Mouse (Mus musculus) CH12.LX (cell line): ENCODE results near the gene Fry. TPM values are rescaled to one million over a fixed set of nuclear protein-coding genes. Genes with fewer than 3 reads are reported as not detected.
A peak's percentile ranks its signal among the peaks of the same experiment; 100 is the strongest.

Source experiments
- DNase-seq: peaks from one replicate; pipeline ENCODE4 v3.0.0-alpha.2; 2013; ENCODE audit errors: extremely low read depth
- H3K27ac ChIP-seq: 2 replicates; pipeline ENCODE4 v1.5.1; 2012; ENCODE audit warnings: low read depth, mild to moderate bottlenecking, control low read depth, moderate library complexity; ENCODE audit not compliant: insufficient read depth
- H3K27me3 ChIP-seq: replicated peaks from 2 replicates; pipeline ENCODE3; 2012; ENCODE audit warnings: inconsistent platforms
- H3K36me3 ChIP-seq, 2 experiments: replicated peaks in 1 of 2; 2 replicates each; pipeline versions ENCODE3 to v1.6.1; 2012; ENCODE audit warnings: inconsistent platforms in 1 of 2, low read length in 1 of 2, mild to moderate bottlenecking in 1 of 2, mixed read lengths in 1 of 2, moderate library complexity in 1 of 2; ENCODE audit not compliant: control insufficient read depth in 1 of 2, insufficient read depth in 1 of 2
- H3K4me1 ChIP-seq, 2 experiments: 2 replicates each; pipeline ENCODE4 v1.6.1; 2012; ENCODE audit warnings: inconsistent platforms in 1 of 2, moderate library complexity in 1 of 2; ENCODE audit not compliant: insufficient read depth in 2 of 2, control insufficient read depth in 1 of 2
- H3K4me2 ChIP-seq: 2 replicates; pipeline ENCODE4 v1.6.1; 2012; ENCODE audit warnings: low read depth, mild to moderate bottlenecking, control low read depth; ENCODE audit not compliant: poor library complexity, insufficient read depth, severe bottlenecking
- H3K4me3 ChIP-seq, 3 experiments: fragments of 150-350 bp in 1 of 3; sonication (generic) in 1 of 3; replicated peaks in 1 of 3; 2 replicates each; pipeline versions ENCODE3 to v1.5.1; 2011 to 2012; ENCODE audit warnings: low read depth in 2 of 3, low read length in 2 of 3, mild to moderate bottlenecking in 2 of 3, moderate library complexity in 2 of 3, control low read depth in 1 of 3, improper control_type of control experiment in 1 of 3, inconsistent platforms in 1 of 3, mixed read lengths in 1 of 3; ENCODE audit not compliant: poor library complexity in 1 of 3
- H3K79me2 ChIP-seq: replicated peaks from 2 replicates; pipeline ENCODE4 v1.6.1; 2012; ENCODE audit warnings: mild to moderate bottlenecking, moderate library complexity; ENCODE audit not compliant: control insufficient read depth, poor library complexity, insufficient read depth, severe bottlenecking; ENCODE audit errors: extremely low read depth
- H3K9ac ChIP-seq: 2 replicates; pipeline ENCODE4 v1.6.1; 2012; ENCODE audit warnings: low read depth, mild to moderate bottlenecking, control low read depth, moderate library complexity; ENCODE audit not compliant: insufficient read depth
- H3K9me3 ChIP-seq: replicated peaks from 2 replicates; pipeline ENCODE3; 2012; ENCODE audit warnings: low read length, inconsistent platforms, mixed read lengths
- BHLHE40 ChIP-seq: IDR thresholded peaks from 2 replicates; pipeline ENCODE4 v1.6.1; 2011; ENCODE audit warnings: mild to moderate bottlenecking, low read depth, low read length, improper control_type of control experiment
- CHD1 ChIP-seq: IDR thresholded peaks from 2 replicates; pipeline ENCODE4 v1.6.1; 2012; ENCODE audit warnings: low read depth, low read length, improper control_type of control experiment, inconsistent platforms
- CHD2 ChIP-seq: IDR thresholded peaks from 2 replicates; pipeline ENCODE4 v1.6.1; 2011; ENCODE audit warnings: low read length, improper control_type of control experiment
- CTCF ChIP-seq, 2 experiments: IDR thresholded peaks in 1 of 2; conservative IDR thresholded peaks in 1 of 2; 2 replicates each; pipeline ENCODE4 v1.5.1; 2011 to 2012; ENCODE audit warnings: low read depth in 2 of 2, low read length in 2 of 2, improper control_type of control experiment in 1 of 2, inconsistent platforms in 1 of 2, mild to moderate bottlenecking in 1 of 2, moderate library complexity in 1 of 2
- EP300 ChIP-seq: IDR thresholded peaks from 2 replicates; pipeline ENCODE4 v1.6.1; 2011; ENCODE audit warnings: low read length, improper control_type of control experiment
- IRF4 ChIP-seq: IDR thresholded peaks from 2 replicates; pipeline ENCODE4 v1.6.1; 2014; ENCODE audit warnings: low read depth, mild to moderate bottlenecking, inconsistent platforms, low read length, improper control_type of control experiment
- JUN ChIP-seq: IDR thresholded peaks from 2 replicates; pipeline ENCODE4 v1.6.1; 2011; ENCODE audit warnings: low read depth, mild to moderate bottlenecking, low read length, improper control_type of control experiment, moderate library complexity; ENCODE audit not compliant: insufficient read depth
- MAFK ChIP-seq: IDR thresholded peaks from 2 replicates; pipeline ENCODE4 v1.6.1; 2011; ENCODE audit warnings: low read length, improper control_type of control experiment; ENCODE audit not compliant: insufficient replicate concordance
- NELFE ChIP-seq: IDR thresholded peaks from 2 replicates; pipeline ENCODE4 v1.6.1; 2011; ENCODE audit warnings: low read depth, low read length, improper control_type of control experiment
- NRF1 ChIP-seq: IDR thresholded peaks from 2 replicates; pipeline ENCODE4 v1.6.1; 2014; ENCODE audit warnings: low read depth, mild to moderate bottlenecking, inconsistent platforms, low read length, improper control_type of control experiment, moderate library complexity
- POLR2A ChIP-seq: IDR thresholded peaks from 2 replicates; pipeline ENCODE4 v1.6.1; 2011; ENCODE audit warnings: low read depth, mild to moderate bottlenecking, improper control_type of control experiment, low read length
- RCOR1 ChIP-seq: conservative IDR thresholded peaks from 2 replicates; pipeline ENCODE4 v1.6.1; 2012; ENCODE audit warnings: low read depth, mild to moderate bottlenecking, inconsistent platforms, low read length, improper control_type of control experiment
- UBTF ChIP-seq: IDR thresholded peaks from 2 replicates; pipeline ENCODE4 v1.6.1; 2012; ENCODE audit warnings: low read depth, mild to moderate bottlenecking, inconsistent platforms, low read length, improper control_type of control experiment, moderate library complexity
- ZKSCAN1 ChIP-seq: IDR thresholded peaks from 2 replicates; pipeline ENCODE4 v1.6.1; 2012; ENCODE audit warnings: low read depth, inconsistent platforms, low read length, improper control_type of control experiment, borderline replicate concordance
- ZMIZ1 ChIP-seq: IDR thresholded peaks from 2 replicates; pipeline ENCODE4 v1.6.1; 2012; ENCODE audit warnings: low read depth, mild to moderate bottlenecking, inconsistent platforms, low read length, improper control_type of control experiment
- ZNF384 ChIP-seq: IDR thresholded peaks from 2 replicates; pipeline ENCODE4 v1.6.1; 2012; ENCODE audit warnings: low read depth, low read length, improper control_type of control experiment, inconsistent platforms
- dilution Hi-C: fragments of 300-500 bp; cut with MboI; formaldehyde crosslinking; loops from 2 replicates; pipeline ENCODE4 v1.14.3; 2020; ENCODE audit warnings: low sequenced_read_pairs; ENCODE audit not compliant: extremely low pct_unique_long_range_greater_than_20kb, extremely low pct_ligation_motif_present
- in situ Hi-C: fragments of 300-500 bp; cut with MboI; formaldehyde crosslinking; loops from 3 replicates; pipeline ENCODE4 v1.14.3; 2019; ENCODE audit warnings: low sequenced_read_pairs, low pct_ligation_motif_present, low pct_unique_long_range_greater_than_20kb, mixed read lengths
- polyA plus RNA-seq: library from polyadenylated mRNA; unstranded; fragments of >175 nt; gene quantifications from 2 replicates; pipeline ENCODE4 v1.2.1, GENCODE M21; 2012; ENCODE audit warnings: low read depth; ENCODE audit not compliant: insufficient read length
- total RNA-seq, 2 experiments: library from RNA; depleted of rRNA; stranded (reverse); fragments of 300-350 nt in 1 of 2; fragments of >200 nt in 1 of 2; gene quantifications; 2 replicates each; pipeline ENCODE4 v1.2.3; 2012 to 2014

Fry gene
- total and polyA plus RNA-seq, 3 experiments: 0.34 to 0.80 (median 0.34) TPM

GRCm38 (mm10) chr5:150195514-150196210, 77.2 kb downstream of the Fry start:
- DNase-seq: peak; percentile 9
- Histone ChIP-seq H3K79me2 (no peaks in the 10 kb centered on the region), H3K9ac (no peak overlapping the region), H3K4me3 (peak overlapping the region in 2 of 3 experiments; percentile 25 to 44), H3K27ac (no peak overlapping the region), H3K36me3 (no peaks in the 10 kb centered on the region), H3K4me1 (no peaks in the 10 kb centered on the region), H3K4me2 (no peak overlapping the region), H3K9me3 (peaks cover 40% of the 10 kb centered on the region), H3K27me3 (no peaks in the 10 kb centered on the region)
- in situ Hi-C loops (no loop called here), dilution Hi-C loops (no loop called here)
- TF ChIP-seq ZKSCAN1 (no peak), ZNF384 (peak; percentile 15; the same call in 1 of the 2 replicates)
- TF ChIP-seq, all 38 proteins: peak for 1

- no peaks in the 10 kb centered on the region for H3K79me2 ChIP-seq
- peak; percentile 32 for DNase-seq
- no peaks in the 10 kb centered on the region for H3K36me3 ChIP-seq
- H3K4me1 ChIP-seq: no peaks in the 10 kb centered on the region
- dilution Hi-C loops (no loop called here), in situ Hi-C loops (no loop called here)
- peak overlapping the region in 2 of 3 experiments; percentile 25 to 44 for H3K4me3 ChIP-seq
- H3K4me2 ChIP-seq: no peak overlapping the region
- no peaks in the 10 kb centered on the region for H3K27me3 ChIP-seq
- no peak overlapping the region for H3K9ac ChIP-seq
- H3K9me3 ChIP-seq: peaks cover 40% of the 10 kb centered on the region
- no peak overlapping the region for H3K27ac ChIP-seq
- no peak for TF ChIP-seq BHLHE40
- TF ChIP-seq MAFK: no peak
- TF ChIP-seq POLR2A: no peak
- TF ChIP-seq ZMIZ1: no peak
- no peak for TF ChIP-seq JUN
- TF ChIP-seq CTCF (conservative IDR thresholded peaks at IDR 0.05 in 1 of 2, IDR thresholded peaks at IDR 0.05 in 1 of 2; ENCODE audit: low read depth in 2 of 2, low read length in 2 of 2): no peak
- TF ChIP-seq ZNF384: no peak
- TF ChIP-seq UBTF: no peak
- no peak for TF ChIP-seq EP300
- TF ChIP-seq ZKSCAN1: no peak
- TF ChIP-seq CHD2: no peak
- TF ChIP-seq NRF1: no peak
- no peak for TF ChIP-seq IRF4
- TF ChIP-seq CHD1: no peak
- no peak for TF ChIP-seq RCOR1
- TF ChIP-seq NELFE: no peak
- TF ChIP-seq, all 38 proteins: peak for 0
These were observed 77.8 kb downstream of the Fry start for GRCm38 (mm10) chr5:150196211-150196585.
